Mouse (Mus musculus) CD8-positive naive resting alpha-beta T cell, adult 2 months (primary cell): ENCODE results near the gene Rassf10.

ENCODE experiments used
- DNase-seq, 2 experiments: peaks; one replicate each; pipeline ENCODE4 v3.0.0; 2022; ENCODE audit warnings: low read depth in 2 of 2, low spot score in 2 of 2

The Rassf10 gene

DNA sequence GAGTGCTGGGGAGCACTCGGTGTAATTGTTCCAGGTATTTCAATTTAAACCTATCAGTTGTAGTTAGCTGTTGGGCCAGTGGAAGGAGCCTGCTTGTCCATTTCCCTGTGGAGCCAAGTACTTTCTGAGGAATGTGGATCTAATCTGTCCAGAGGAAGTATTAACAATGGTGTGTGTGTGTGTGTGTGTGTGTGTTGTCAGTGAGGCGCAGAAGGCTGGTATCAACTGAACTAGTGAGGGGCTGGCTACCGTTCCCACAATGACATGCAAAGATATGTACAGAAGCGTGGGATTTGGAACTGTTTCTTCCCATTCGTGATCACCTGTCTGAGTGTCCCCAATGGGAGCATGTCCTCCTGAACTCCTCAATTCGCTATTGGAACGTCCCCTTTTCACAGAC is 3.2 kb downstream of the Rassf10 start:
- DNase-seq, result no peak

DNA sequence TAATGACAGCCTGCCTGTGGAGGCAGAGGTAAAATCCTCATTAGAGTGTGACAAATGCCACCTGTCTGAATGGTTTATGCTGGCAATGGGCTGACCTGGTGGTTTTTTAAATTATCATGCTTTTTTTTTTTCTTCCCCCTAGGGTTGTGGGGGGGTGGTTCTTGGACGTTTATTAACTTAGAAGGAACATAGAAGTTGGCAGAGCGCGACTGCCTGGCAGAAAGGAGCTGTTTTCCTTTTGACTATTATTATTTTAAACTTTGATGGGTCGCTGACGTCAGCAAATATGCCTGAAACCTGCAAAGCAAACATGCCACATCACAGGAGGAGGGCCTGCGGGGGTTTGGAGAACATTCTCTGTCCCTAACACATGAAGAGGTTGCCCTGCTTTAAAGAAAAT is 3.9 kb downstream of the Rassf10 start:
- no peak for DNase-seq

DNA sequence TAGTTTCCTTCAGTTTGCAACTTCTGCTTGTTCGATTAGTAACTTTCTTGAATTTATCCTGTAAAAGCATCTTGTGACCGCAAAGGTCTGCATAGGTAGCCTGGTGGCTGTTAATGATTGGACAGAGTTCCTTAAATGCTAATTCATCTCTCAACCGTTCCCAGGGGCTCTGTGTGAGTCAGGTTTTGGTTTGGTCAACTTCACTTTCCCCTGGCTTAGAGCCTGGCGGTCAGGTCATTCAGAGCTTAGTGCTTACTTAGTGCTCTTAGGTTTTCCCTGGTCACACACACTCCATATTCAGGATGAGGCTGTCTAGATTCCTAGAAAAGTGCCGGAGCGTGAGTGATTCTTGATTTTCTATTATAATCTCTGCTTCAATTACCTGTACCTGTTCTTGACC is 12.6 kb downstream of the Rassf10 start:
- no peak for DNase-seq

DNA sequence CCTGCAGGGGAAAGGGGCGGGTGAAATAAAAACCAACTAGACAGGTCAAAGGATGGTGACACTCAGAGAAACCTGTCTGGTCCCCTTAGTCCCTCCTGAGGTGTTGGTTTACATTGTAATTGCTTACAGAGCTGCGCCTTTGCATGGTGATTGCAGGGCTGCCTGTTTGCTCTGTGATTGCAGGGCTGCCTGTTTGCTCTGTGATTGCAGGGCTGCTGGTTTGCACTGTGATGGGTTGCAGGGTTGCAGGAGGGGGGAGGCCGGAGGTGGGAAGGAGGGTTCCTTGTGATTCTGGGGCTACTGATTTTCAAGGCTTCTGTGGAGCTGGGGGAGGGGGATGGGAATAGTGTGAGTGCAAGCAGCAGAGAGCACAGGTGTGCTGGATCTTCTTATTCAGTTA is 13.0 kb downstream of the Rassf10 start:
- DNase-seq, result no peak

DNA sequence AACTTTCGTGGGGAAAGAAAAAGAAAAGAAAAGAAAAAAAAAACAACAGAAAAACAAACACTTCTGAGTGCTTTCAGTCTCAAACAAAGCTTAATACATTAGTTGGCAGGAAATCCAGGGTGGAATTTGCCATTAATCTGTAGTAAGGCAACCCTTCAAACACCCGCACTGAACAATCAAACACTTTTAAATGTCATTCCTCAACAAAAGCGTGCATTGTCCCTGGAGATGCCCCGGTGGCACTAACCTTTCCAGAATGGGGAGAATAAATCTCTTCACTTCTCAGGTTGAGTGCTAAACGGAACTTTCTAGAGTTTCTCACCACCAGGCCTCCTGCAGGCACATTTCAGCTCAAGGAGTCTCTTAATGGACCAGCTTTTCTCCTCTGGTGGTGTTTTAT is 29.6 kb downstream of the Rassf10 start:
- no peak for DNase-seq

DNA sequence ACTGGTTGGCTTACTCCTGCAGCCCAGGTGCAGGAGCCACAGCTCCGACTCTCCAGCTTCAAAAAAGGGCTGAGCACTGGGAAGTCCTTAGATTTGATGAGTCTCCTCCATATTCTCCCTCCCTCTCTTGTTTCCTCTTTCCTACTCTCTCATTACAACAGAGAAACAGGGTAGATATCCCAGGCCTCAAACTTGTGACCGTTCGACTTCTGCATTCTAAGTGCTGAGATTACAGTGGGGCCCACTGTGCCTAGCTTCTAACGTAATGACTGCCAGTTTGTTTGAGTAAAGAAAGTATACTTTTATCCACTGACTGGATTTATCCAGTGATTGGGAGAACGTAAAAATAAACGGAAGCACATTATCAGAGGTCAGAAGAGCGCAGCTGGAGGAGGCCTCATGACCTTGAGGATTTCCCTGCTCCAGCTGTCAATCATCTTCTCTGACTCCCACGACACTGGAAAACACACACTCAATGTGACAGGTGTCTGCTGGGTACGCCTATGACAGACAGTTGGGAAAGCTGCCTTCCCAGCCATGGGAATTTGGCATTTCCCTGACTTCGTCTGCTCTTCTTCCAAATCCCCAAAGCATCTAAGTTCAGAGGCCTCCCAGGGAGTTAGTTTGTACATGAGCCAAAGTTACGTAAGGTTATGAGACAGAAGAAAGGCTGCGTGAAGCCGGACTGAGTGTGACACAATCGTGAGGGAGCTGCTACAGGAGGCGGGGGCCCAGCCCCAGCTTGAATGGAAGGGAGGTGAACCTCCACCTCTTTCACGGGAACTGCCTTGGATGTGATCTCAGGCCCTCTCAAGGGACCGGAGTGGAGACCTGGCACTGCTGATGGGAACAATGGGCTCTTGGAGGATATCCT is 31.2 kb downstream of the Rassf10 start:
- no peak for DNase-seq

DNA sequence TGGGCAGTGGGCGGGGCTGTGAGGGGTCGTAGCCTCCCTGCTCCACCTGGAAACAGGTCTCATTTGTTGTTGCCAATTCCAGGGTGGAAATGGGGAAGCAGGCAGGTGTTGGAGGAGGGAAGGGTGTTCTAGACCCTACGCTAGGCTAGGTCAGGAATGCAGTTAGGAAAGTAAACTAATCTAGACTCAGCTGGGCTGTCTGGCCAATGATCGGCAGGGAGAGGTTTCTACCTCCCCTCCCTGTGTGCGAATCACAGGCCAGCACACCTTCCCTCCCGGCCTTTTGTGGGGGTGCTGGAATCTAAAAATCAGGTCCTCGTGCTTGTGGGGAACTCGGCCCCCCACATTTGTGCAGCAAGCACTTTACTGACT is 31.8 kb downstream of the Rassf10 start:
- DNase-seq, result no peak

DNA sequence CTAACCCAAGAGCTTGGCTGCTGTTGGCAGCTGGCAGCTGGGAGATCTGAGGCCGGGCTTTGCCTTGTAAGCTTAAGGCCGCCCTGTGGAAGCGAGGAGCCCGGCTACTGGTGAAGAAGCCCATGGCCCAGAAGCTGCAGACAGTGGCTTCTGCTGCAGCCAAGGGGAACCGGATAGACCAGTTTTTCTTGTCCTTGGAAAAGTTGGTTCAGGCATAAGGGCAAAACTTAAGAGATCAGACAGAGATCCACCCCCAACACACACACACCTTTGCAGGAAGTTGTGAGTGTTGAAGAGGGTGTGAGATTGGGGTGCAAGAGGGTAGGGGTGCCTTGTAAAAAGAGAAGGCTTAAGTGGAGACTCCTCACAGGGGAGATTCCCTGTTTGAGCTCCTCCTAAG is 39.2 kb downstream of the Rassf10 start:
- DNase-seq, result no peak

DNA sequence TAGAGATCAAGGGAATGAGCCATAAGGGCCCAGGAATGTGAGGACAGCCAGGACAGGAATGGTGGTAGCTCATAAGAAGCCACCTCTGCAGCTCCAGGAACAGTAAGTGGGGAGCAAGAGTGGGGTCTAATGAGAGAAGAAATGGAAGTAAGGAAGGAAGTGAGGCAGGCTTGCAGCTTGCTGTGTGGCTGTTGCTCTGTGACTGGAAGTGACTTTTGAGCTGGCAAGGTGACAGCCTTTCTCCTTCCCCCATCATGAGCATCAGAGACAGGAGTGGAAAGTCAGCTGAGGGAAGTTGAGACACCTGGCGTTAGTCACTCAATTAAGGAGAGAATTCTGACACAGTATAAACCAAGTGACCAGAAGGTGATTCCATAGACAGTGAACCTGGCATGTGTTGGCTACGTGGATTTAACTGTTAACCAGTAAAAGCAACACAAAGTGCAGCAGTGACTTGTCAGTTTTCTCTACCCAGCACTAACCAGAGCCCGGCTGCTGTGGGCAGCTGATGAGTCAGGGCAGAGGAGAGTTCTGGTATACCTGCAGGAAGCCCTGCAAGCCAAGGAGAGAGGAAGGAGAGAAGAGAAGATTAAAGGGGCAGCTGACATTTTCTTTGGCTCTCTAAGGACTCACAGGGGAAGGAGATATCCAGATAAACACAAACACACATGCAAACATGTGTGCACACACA is 49.9 kb downstream of the Rassf10 start:
- no peak for DNase-seq

DNA sequence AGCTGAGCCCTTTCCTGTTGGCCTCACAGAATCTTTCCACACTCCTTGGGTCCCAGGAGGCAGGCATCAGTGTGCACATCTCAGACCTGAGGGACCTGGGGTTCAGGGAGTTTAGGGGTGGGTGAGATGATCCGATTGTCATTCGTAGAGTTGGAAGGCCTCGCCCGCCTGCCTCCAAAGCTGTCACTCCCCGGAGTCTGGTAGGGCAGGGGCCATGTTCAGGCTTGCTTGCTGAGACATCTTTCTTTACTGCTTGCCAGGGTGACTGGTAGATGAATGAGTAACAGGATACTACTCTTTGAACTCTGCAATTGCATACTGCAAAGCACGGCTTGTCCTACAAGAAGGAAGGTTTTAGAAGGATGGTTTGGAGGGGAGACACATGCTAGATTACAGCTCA is 52.0 kb downstream of the Rassf10 start:
- DNase-seq, result no peak
